Mouse (Mus musculus): Measurements from ENCODE around the gene Ppp1r13l. TPM values are rescaled to one million over a fixed set of nuclear protein-coding genes. Genes with fewer than 3 reads are reported as not detected.

The Ppp1r13l gene
- polyA plus RNA-seq, 1 experiment from 2014 or later: 6.4 TPM

- H3K27ac ChIP-seq (ENCODE audit: low read depth, low read length): no peak overlapping the region
- ATAC-seq (replicated peaks; ENCODE audit: low FRiP score): no peak
- H3K9me3 ChIP-seq (ENCODE audit: control insufficient read depth, low read length): peaks cover 7% of the 10 kb centered on the region; the same call in 1 of the 2 replicates
- 86% methylated on average over 9 of the region's 9 CpGs for WGBS
- H3K4me3 ChIP-seq (ENCODE audit: low read depth, low read length): no peak overlapping the region
- no peak overlapping the region for H3K4me2 ChIP-seq (ENCODE audit: low read depth, low read length, severe bottlenecking)
- DNase-seq (ENCODE audit: low spot score): no peak
- H3K4me1 ChIP-seq (replicated peaks; ENCODE audit: control insufficient read depth, insufficient read depth, low read length): peaks cover 5% of the 10 kb centered on the region; the same call in 1 of the 2 replicates
- H3K9ac ChIP-seq (ENCODE audit: low read length): no peak overlapping the region
- peaks cover 33% of the 10 kb centered on the region for H3K27me3 ChIP-seq (ENCODE audit: control insufficient read depth, insufficient read depth, low read length)
- no peaks in the 10 kb centered on the region for H3K36me3 ChIP-seq (ENCODE audit: control insufficient read depth, insufficient read depth, low read length)
Measured at GRCm38 (mm10) chr7:19402535-19403112, 43.1 kb downstream of the Ppp1r13l start.

- H3K36me3 ChIP-seq (ENCODE audit: control insufficient read depth, insufficient read depth, low read length): no peaks in the 10 kb centered on the region
- DNase-seq (ENCODE audit: low spot score) (peak; percentile 73), ATAC-seq (replicated peaks; ENCODE audit: low FRiP score) (peak; percentile 27; the same call in 1 of the 2 replicates)
- peak within 1 kb of the TSS; percentile 97 for H3K4me2 ChIP-seq (ENCODE audit: low read depth, low read length, severe bottlenecking)
- under 1% methylated on average over 62 of the region's 62 CpGs for WGBS
- H3K9ac ChIP-seq (ENCODE audit: low read length): peak within 1 kb of the TSS; percentile 55
- H3K4me3 ChIP-seq (ENCODE audit: low read depth, low read length): peak within 1 kb of the TSS; percentile 40
- peaks cover 7% of the 10 kb centered on the region; the same call in 1 of the 2 replicates for H3K9me3 ChIP-seq (ENCODE audit: control insufficient read depth, low read length)
- H3K27me3 ChIP-seq (ENCODE audit: control insufficient read depth, insufficient read depth, low read length): peaks cover 33% of the 10 kb centered on the region
- no peak within 1 kb of the TSS for H3K27ac ChIP-seq (ENCODE audit: low read depth, low read length)
- peaks cover 5% of the 10 kb centered on the region; the same call in 1 of the 2 replicates for H3K4me1 ChIP-seq (replicated peaks; ENCODE audit: control insufficient read depth, insufficient read depth, low read length)
Measured at GRCm38 (mm10) chr7:19403731-19404296, 44.3 kb downstream of the Ppp1r13l start, which contains the start of gene Klc3. Klc3 (minus strand) TSS chr7:19404104.

- Histone ChIP-seq H3K27ac (ENCODE audit: low read depth, low read length) (no peak within 1 kb of the TSS), H3K27me3 (ENCODE audit: control insufficient read depth, insufficient read depth, low read length) (peaks cover 31% of the 10 kb centered on the region), H3K36me3 (ENCODE audit: control insufficient read depth, insufficient read depth, low read length) (no peaks in the 10 kb centered on the region), H3K9ac (ENCODE audit: low read length) (peak within 1 kb of the TSS; percentile 55), H3K4me3 (ENCODE audit: low read depth, low read length) (peak within 1 kb of the TSS; percentile 40), H3K4me1 (replicated peaks; ENCODE audit: control insufficient read depth, insufficient read depth, low read length) (peaks cover 5% of the 10 kb centered on the region; the same call in 1 of the 2 replicates), H3K9me3 (ENCODE audit: control insufficient read depth, low read length) (peaks cover 7% of the 10 kb centered on the region; the same call in 1 of the 2 replicates), H3K4me2 (ENCODE audit: low read depth, low read length, severe bottlenecking) (peak within 1 kb of the TSS; percentile 97)
- ATAC-seq (replicated peaks; ENCODE audit: low FRiP score): no peak
- DNase-seq (ENCODE audit: low spot score): no peak
- 57% methylated on average over 7 of the region's 7 CpGs for WGBS
Measured at GRCm38 (mm10) chr7:19404476-19404875, 44.9 kb downstream of the Ppp1r13l start, which contains the start of gene Ckm. Ckm (plus strand) TSS chr7:19404776.

- Histone ChIP-seq H3K9ac (ENCODE audit: low read length) (no peak overlapping the region), H3K4me2 (ENCODE audit: low read depth, low read length, severe bottlenecking) (peak overlapping the region; percentile 29; the same call in 1 of the 2 replicates), H3K9me3 (ENCODE audit: control insufficient read depth, low read length) (peaks cover 7% of the 10 kb centered on the region; the same call in 1 of the 2 replicates), H3K4me3 (ENCODE audit: low read depth, low read length) (no peak overlapping the region), H3K27me3 (ENCODE audit: control insufficient read depth, insufficient read depth, low read length) (peaks cover 31% of the 10 kb centered on the region), H3K36me3 (ENCODE audit: control insufficient read depth, insufficient read depth, low read length) (no peaks in the 10 kb centered on the region), H3K4me1 (replicated peaks; ENCODE audit: control insufficient read depth, insufficient read depth, low read length) (peaks cover 5% of the 10 kb centered on the region; the same call in 1 of the 2 replicates), H3K27ac (ENCODE audit: low read depth, low read length) (no peak overlapping the region)
- 3% methylated on average over 19 of the region's 19 CpGs for WGBS
- ATAC-seq (replicated peaks; ENCODE audit: low FRiP score) (peak; percentile 77), DNase-seq (ENCODE audit: low spot score) (peak; percentile 93)
Measured at GRCm38 (mm10) chr7:19405417-19405816, 45.9 kb downstream of the Ppp1r13l start.

DNA sequence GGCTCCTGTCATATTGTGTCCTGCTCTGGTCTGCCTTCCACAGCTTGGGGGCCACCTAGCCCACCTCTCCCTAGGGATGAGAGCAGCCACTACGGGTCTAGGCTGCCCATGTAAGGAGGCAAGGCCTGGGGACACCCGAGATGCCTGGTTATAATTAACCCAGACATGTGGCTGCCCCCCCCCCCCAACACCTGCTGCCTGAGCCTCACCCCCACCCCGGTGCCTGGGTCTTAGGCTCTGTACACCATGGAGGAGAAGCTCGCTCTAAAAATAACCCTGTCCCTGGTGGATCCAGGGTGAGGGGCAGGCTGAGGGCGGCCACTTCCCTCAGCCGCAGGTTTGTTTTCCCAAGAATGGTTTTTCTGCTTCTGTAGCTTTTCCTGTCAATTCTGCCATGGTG, 50.2 kb downstream of the Ppp1r13l start:
- Histone ChIP-seq H3K4me3 (ENCODE audit: low read depth, low read length) (no peak overlapping the region), H3K4me1 (replicated peaks; ENCODE audit: control insufficient read depth, insufficient read depth, low read length) (no peaks in the 10 kb centered on the region), H3K27me3 (ENCODE audit: control insufficient read depth, insufficient read depth, low read length) (peaks cover 5% of the 10 kb centered on the region), H3K9ac (ENCODE audit: low read length) (no peak overlapping the region), H3K27ac (ENCODE audit: low read depth, low read length) (no peak overlapping the region), H3K9me3 (ENCODE audit: control insufficient read depth, low read length) (no peaks in the 10 kb centered on the region), H3K4me2 (ENCODE audit: low read depth, low read length, severe bottlenecking) (no peak overlapping the region), H3K36me3 (ENCODE audit: control insufficient read depth, insufficient read depth, low read length) (no peaks in the 10 kb centered on the region)
- ATAC-seq (replicated peaks; ENCODE audit: low FRiP score) (no peak), DNase-seq (ENCODE audit: low spot score) (no peak)
- WGBS: 68% methylated on average over 6 of the region's 6 CpGs

GRCm38 (mm10) chr7:19410766-19411344, 51.3 kb downstream of the Ppp1r13l start:
- ATAC-seq (replicated peaks; ENCODE audit: low FRiP score) (no peak), DNase-seq (ENCODE audit: low spot score) (no peak)
- 89% methylated on average over 11 of the region's 11 CpGs for WGBS
- no peaks in the 10 kb centered on the region for H3K36me3 ChIP-seq (ENCODE audit: control insufficient read depth, insufficient read depth, low read length)
- no peaks in the 10 kb centered on the region for H3K9me3 ChIP-seq (ENCODE audit: control insufficient read depth, low read length)
- no peak overlapping the region for H3K27ac ChIP-seq (ENCODE audit: low read depth, low read length)
- H3K4me3 ChIP-seq (ENCODE audit: low read depth, low read length): no peak overlapping the region
- H3K9ac ChIP-seq (ENCODE audit: low read length): no peak overlapping the region
- H3K27me3 ChIP-seq (ENCODE audit: control insufficient read depth, insufficient read depth, low read length): no peaks in the 10 kb centered on the region
- H3K4me2 ChIP-seq (ENCODE audit: low read depth, low read length, severe bottlenecking): no peak overlapping the region
- H3K4me1 ChIP-seq (replicated peaks; ENCODE audit: control insufficient read depth, insufficient read depth, low read length): no peaks in the 10 kb centered on the region

DNA sequence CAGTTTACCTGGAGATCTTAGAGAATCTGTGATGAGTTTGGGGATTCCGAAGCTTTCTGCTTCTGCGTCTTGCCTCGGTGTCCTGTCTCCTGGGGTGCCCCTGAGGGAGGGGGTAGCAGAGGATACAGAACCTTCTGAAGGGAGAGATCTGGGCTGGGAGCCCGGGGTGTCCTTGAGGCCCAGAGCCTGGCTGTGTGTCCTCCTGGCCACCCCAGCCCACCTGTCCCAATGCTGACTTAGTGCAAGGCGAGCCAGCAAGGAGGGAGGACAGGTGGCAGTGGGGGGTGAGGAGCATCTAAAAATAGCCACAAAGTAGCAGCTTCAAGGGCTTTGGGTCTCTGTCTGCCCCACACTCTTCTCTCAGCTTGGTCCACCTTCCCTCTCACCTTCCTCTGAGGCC, 52.2 kb downstream of the Ppp1r13l start:
- Histone ChIP-seq H3K36me3 (ENCODE audit: control insufficient read depth, insufficient read depth, low read length) (no peaks in the 10 kb centered on the region), H3K9ac (ENCODE audit: low read length) (no peak overlapping the region), H3K4me2 (ENCODE audit: low read depth, low read length, severe bottlenecking) (no peak overlapping the region), H3K27me3 (ENCODE audit: control insufficient read depth, insufficient read depth, low read length) (no peaks in the 10 kb centered on the region), H3K9me3 (ENCODE audit: control insufficient read depth, low read length) (no peaks in the 10 kb centered on the region), H3K4me1 (replicated peaks; ENCODE audit: control insufficient read depth, insufficient read depth, low read length) (no peaks in the 10 kb centered on the region), H3K4me3 (ENCODE audit: low read depth, low read length) (no peak overlapping the region), H3K27ac (ENCODE audit: low read depth, low read length) (no peak overlapping the region)
- no peak for ATAC-seq (replicated peaks; ENCODE audit: low FRiP score)
- WGBS: 88% methylated on average over 5 of the region's 5 CpGs
- no peak for DNase-seq (ENCODE audit: low spot score)

- no peak overlapping the region for H3K27ac ChIP-seq (ENCODE audit: low read depth, low read length)
- ATAC-seq (replicated peaks; ENCODE audit: low FRiP score) (no peak), DNase-seq (ENCODE audit: low spot score) (no peak)
- 87% methylated on average over 3 of the region's 3 CpGs for WGBS
- no peak overlapping the region for H3K9ac ChIP-seq (ENCODE audit: low read length)
- H3K4me1 ChIP-seq (replicated peaks; ENCODE audit: control insufficient read depth, insufficient read depth, low read length): no peaks in the 10 kb centered on the region
- no peak overlapping the region for H3K4me2 ChIP-seq (ENCODE audit: low read depth, low read length, severe bottlenecking)
- H3K27me3 ChIP-seq (ENCODE audit: control insufficient read depth, insufficient read depth, low read length): 0 out of 2 replicates have a peak, but pooled peaks cover 2% of the 10 kb centered on the region
- no peak overlapping the region for H3K4me3 ChIP-seq (ENCODE audit: low read depth, low read length)
- no peaks in the 10 kb centered on the region for H3K36me3 ChIP-seq (ENCODE audit: control insufficient read depth, insufficient read depth, low read length)
- H3K9me3 ChIP-seq (ENCODE audit: control insufficient read depth, low read length): no peaks in the 10 kb centered on the region
Measured at GRCm38 (mm10) chr7:19413525-19413924, 54.0 kb downstream of the Ppp1r13l start.

All from forebrain, embryonic 11.5 days (tissue).